Mouse (Mus musculus) heart, postnatal 36 days (tissue): Measurements from ENCODE around the gene Cilp2. TPM values are rescaled to one million over a fixed set of nuclear protein-coding genes. Genes with fewer than 3 reads are reported as not detected.

Experiments used
- total RNA-seq, 2 experiments: library from RNA; stranded (reverse); gene quantifications; 2 replicates each; pipeline ENCODE4 v1.2.3; 2021

Cilp2 gene
- total RNA-seq, 2 experiments from 2014 or later = 1.7 to 2.4 TPM

Other genes with a start within 250 kb of the Cilp2 start
- gene Zfp964, start 233.2 kb downstream of the Cilp2 start, total RNA-seq = 1 to 10 TPM; 1.0 to 1.9 TPM
- 10 to 100 TPM; 13.6 to 16.1 TPM for gene Zfp869, start 177.0 kb downstream of the Cilp2 start, total RNA-seq
- 1 to 10 TPM; 2.0 to 2.2 TPM for gene Zfp963, start 137.7 kb downstream of the Cilp2 start, total RNA-seq
- 1 to 10 TPM in 1 of 2 experiments, not detected in 1; 1.3 TPM for gene Gm20422, start 112.8 kb downstream of the Cilp2 start, total RNA-seq
- 10 to 100 TPM; 14.1 to 14.4 TPM for gene Atp13a1, start 96.5 kb downstream of the Cilp2 start, total RNA-seq
- gene Zfp866, start 96.5 kb downstream of the Cilp2 start, total RNA-seq = 10 to 100 TPM; 14.4 to 16.2 TPM
- 1 to 10 TPM; 5.4 to 5.6 TPM for gene Gmip, start 79.0 kb downstream of the Cilp2 start, total RNA-seq
- under 1 TPM; 0.16 to 0.42 TPM for gene Lpar2, start 65.3 kb downstream of the Cilp2 start, total RNA-seq
- not detected for gene Pbx4, start 55.2 kb downstream of the Cilp2 start, total RNA-seq
- not detected for gene Tssk6, start 14.5 kb upstream of the Cilp2 start, total RNA-seq
- gene Ndufa13, start 14.9 kb upstream of the Cilp2 start, total RNA-seq = 100 to 1,000 TPM; 451 to 482 TPM
- 10 to 100 TPM in 1 of 2 experiments, 1 to 10 TPM in 1; 9.1 to 12.1 TPM for gene Yjefn3, start 15.0 kb upstream of the Cilp2 start, total RNA-seq
- 10 to 100 TPM; 31.6 to 36.5 TPM for gene Gatad2a, start 108.7 kb upstream of the Cilp2 start, total RNA-seq
- 10 to 100 TPM; 35.3 to 38.6 TPM for gene Mau2, start 155.0 kb upstream of the Cilp2 start, total RNA-seq
- 10 to 100 TPM; 18.7 to 22.0 TPM for gene Sugp1, start 155.1 kb upstream of the Cilp2 start, total RNA-seq
- gene Tm6sf2, start 185.2 kb upstream of the Cilp2 start, total RNA-seq = 1 to 10 TPM in 1 of 2 experiments, under 1 TPM in 1; 0.97 to 1.1 TPM
- not detected for gene Hapln4, start 195.8 kb upstream of the Cilp2 start, total RNA-seq
- under 1 TPM in 1 of 2 experiments, not detected in 1; 0.06 TPM for gene Ncan, start 233.2 kb upstream of the Cilp2 start, total RNA-seq
- gene Nr2c2ap, start 243.6 kb upstream of the Cilp2 start, total RNA-seq = 1 to 10 TPM; 8.3 to 8.5 TPM